Mouse (Mus musculus) left cerebral cortex, postnatal 25 days (tissue): ENCODE measurements around the gene Syne3. TPM values are rescaled to one million over a fixed set of nuclear protein-coding genes. Genes with fewer than 3 reads are reported as not detected.

ENCODE experiments used
- DNase-seq, 2 experiments: peaks; one replicate each; pipeline ENCODE4 v3.0.0; 2022; ENCODE audit warnings: low spot score in 2 of 2, mixed read lengths in 1 of 2
- intact Hi-C: fragments of 180-260 bp; cut with DNase I; formaldehyde crosslinking; loops from one replicate; pipeline ENCODE4 v1.15.1; 2025
- total RNA-seq, 2 experiments: library from RNA; stranded (reverse); gene quantifications; 2 replicates each; pipeline ENCODE4 v1.2.3; 2021

Syne3 gene
- total RNA-seq, 2 experiments from 2014 or later = 0.98 to 1.3 TPM

DNA sequence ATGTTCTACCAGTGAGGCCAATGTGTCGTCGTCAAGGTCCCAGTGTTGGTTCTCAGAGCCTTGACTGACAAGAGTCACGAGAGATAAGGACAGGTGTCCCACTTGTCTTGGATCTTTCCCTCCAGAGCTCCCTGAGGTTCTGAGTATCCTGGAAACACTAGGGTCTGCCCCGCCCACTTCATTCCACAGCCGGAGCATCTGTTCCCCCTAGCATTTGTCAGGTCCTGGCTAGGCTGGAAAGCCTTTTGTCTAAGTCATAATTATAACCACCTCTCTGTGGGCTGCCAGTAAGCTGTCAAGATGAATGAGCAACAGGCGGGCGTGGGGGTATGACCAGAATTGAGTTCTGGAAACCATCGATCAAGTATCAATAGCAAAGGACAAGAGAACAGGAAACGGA is 6.5 kb downstream of the Syne3 start:
- intact Hi-C loops = no loop called here
- no peak for DNase-seq

DNA sequence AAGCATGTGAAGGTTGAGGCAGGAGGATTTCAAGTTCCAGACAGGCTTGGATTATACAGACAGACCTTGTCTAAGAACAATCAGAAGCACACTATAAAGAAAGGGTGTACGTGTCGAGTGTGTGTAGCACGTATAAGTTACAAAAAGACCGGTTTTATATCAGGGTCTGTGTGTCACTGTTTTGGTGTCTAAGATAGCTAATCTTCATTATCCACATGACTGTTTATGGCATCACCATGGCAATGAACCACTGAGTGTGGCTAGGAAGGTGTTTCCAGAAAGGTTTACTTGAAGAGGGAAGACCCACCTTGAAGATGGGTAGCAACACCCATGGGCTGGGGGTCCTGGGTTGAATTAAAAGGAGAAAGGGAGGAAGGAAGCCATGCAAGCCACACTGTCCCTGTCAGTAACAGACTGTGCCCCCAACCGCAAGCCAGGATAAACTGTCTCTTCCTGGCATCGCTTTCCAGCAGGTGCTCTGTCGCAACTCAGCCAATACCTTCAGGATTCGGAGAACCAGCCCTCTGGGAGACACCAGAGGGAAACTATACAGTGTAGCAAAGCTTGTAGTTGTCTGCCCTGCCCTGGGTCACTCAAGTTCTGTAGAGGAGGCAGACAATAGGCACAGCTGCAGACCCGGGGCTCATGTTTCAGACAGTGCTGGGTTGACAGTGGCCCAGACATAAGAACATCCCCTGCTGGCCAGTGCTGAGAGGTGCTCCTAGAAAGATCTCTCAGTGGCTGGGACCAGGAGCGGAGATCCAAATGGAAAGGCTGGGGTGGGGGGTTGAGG is 7.1 kb downstream of the Syne3 start:
- DNase-seq = no peak
- intact Hi-C loops = no loop called here

DNA sequence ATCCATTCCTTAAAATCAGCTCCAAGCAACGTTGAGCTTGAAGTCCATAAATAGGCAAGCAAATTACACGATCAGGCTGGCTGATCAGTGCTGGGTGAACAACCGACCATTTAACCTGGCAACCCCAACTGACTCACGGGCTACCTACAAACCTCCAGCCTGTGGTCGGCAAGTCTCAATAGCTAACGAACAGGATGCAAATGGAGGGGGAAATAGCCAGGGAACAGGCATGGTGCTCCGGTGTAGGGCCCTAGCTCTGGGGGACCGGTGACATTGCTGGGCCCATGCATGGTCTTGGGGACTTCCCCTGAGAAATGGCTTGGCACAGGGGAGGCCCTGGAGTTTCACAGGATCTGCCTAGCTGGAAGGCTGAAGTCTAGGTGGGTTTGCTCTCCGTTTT is 8.3 kb downstream of the Syne3 start:
- DNase-seq = no peak
- intact Hi-C loops = no loop called here

DNA sequence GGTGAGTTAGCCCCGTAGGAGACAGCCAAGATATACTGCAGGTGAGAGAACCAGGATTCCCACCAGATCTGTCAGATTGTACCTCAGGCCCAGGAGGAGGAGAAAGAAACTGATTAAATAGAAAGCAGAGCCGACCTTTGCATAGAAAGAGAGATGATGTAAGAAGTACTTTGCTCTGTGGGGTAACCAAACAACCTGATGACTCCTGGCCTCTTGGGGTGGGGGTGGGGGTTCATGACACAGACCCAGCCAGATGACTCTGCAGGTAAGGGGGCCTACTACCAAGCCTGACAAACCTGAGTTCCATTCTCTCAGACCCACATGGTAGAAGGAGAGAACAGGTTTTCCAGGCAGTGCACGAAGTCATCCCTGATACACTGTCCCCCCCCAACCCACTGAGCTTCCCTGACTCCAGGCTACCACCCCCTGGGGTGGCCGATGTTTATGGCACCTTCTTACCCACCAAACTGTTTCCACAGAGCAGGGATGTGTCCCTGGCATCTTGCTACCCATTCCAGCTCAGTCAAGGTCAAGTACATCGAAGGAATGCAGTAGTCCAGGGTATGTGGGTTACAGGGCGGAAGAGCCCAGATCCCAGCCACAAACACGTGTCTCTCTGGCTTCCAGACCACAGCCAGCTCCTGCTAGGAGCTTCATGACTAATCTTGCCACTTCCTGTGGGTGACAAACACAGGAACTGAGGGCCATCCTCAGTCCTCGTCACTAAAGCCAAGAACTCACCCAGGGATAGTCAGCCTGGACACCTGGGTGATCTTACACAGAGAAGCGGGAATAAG is 8.9 kb downstream of the Syne3 start:
- no peak for DNase-seq
- intact Hi-C loops = no loop called here

DNA sequence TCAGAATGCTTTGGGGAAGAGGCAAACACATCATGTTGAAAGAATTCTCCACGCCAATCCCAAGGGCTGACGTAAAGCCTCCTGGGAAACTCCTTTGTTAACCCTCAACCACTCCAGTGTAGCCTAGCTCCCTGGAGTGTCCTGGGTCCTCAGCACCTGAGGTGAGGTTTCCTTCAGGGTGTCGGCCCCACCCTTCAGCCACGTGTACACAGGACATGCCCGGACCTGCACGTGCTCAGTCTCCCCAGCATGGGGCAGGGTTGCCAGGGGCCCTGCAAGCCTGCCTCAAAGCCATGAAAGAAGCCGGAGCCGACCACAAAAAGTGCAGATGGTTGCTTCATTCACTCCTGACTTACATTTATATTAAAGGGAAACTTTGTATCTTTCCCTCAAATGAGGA is 10.4 kb downstream of the Syne3 start:
- intact Hi-C loops = no loop called here
- no peak for DNase-seq

DNA sequence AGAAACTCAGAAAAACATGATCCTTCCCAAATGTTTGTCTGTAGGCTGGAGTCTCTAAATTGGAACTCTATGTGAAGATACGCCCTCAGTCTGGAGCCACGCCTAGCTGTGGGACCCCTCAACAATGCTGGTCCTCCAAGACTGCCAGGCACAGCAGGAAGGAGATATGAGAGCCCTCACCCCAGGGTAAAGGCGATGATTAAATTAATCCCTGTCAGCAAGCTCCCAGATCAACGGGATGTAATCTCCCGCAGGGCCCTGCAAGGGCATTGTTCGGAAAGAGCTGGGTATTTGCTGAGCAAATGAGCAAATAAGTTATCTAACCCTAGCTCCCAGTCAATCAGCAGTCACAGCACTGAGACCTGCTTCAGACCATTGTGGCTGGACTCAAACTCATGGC is 11.1 kb downstream of the Syne3 start:
- DNase-seq = no peak
- intact Hi-C loops = no loop called here

DNA sequence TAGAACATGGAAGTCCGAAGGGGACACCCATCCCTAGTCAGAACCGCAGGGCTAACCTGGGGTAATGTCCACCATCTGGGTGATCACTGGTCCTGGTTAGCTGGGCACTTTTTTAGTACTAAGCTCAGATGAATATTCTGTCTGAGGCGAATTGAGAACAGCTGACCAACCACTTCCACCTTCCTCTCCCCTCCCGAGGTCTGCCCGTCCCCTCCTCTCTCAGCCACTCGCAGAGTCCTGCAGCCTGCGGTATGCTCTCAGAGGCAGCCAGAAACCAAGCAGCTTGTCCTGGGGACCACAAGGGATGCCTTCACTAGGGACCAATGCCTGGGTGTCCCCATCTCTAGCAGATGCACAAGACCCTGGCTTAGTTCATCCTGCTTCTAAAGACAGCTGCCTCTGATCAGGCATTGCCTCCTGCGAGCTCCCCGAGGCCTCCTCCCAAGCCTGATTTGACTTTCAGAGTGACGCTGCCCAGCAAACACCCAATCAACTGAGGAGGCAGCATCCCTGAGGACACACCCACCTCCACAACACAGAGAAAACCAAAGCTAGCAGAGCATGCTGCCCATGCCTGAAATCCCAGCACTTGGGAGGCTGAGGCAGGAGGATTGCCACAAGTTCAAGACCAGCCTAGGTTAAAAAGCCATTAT is 11.8 kb downstream of the Syne3 start:
- intact Hi-C loops = no loop called here
- DNase-seq = no peak

DNA sequence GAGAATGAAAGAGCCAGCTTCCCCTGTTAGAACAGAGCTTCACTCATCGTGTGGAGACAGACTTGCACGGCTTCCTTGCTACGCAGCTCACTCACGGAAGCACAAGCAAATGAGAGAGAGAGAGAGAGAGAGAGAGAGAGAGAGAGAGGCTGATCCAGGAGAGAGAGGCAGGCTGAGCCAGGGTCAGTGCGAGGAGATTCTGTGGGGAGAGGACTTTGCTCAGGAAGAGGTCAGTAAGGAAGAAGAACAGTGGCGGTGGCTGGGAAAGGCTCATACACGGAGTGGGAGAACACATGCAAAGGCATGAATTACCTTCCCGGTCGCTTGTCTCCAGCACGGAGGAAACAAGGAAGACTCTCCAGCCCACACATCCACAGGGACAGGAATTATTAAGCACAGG is 12.4 kb downstream of the Syne3 start:
- no peak for DNase-seq
- intact Hi-C loops = no loop called here

DNA sequence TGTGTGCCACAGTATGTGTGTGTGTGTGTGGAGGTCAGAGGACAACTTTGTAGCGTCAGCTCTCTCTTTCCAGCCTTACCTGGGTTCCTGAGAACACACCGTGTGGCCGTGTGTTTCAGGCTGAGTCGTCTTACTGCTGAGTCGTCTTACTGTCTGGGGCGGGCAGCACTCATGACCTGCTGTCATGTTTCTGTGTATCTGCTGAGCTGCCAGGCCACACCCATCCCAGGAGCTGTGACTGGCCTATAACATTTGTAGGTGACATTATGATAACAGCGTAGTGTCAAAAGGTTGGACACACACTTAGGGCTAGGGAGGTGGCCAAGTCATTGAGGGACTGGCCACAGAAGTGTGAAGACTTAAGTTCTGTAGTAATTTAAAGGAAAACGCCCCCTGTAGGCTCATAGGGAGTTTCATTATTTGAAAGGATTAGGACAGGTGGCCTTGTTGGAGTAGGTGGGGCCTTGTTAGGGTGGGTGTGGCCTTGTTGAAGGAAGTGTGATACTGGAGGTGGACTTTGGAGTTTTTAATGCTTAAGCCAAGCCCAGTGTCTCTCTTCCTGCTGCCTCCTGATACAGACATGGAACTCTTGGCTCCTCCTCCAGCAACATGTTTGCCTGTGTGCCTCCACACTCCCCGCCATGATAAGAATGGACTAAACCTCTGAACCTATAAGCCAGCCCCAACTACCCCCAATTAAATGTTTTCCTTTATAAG is 13.4 kb downstream of the Syne3 start:
- intact Hi-C loops = no loop called here
- DNase-seq = no peak

DNA sequence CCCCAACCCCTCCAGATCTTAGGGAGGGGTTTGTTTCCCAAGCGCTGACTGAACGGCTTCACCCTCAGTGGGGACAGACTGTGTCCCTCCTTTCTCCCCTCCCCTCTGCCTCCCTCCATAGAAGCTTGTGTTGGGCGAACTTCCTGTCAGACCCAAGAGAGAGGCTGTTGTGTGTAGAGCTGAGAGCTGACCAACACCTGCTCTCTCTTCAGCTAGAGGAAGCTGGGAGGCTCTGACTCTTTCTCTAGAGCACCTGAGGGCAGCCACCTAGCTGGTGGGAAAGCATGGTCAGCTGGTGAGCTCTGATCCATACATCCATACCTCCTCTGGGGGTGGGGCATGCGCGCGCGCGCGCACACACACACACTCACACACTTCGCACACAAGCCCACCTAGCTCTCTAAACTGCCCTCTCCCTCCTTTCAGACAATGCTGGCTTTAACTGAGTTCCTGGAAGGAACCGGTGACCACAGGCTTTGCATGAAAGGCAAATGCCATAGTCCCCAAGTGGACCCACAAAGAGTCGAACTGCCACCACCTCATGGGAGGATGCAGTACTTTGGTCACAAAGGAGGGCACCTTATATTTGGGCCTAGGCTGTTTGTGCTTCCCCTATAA is 14.2 kb downstream of the Syne3 start:
- intact Hi-C loops = no loop called here
- DNase-seq = no peak

DNA sequence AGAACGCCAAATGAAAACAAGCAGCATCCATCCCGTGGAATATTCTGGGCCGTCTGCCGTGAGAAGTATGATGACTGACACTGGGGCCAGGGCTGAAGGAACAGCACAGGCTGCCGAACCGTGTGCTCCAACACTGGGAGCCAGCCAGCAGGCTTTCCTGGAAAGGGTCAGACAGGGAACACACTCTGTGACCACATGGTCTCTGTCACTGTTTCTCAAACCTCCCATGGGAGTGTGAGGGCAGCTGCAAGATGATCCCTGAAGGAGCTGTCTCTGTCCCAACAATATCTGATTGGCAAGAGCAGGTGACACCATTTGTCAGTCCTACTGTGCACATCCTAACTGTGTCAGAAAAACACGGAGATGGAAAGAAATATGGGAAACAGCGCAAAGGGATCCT is 16.8 kb downstream of the Syne3 start:
- intact Hi-C loops = no loop called here
- DNase-seq = no peak

DNA sequence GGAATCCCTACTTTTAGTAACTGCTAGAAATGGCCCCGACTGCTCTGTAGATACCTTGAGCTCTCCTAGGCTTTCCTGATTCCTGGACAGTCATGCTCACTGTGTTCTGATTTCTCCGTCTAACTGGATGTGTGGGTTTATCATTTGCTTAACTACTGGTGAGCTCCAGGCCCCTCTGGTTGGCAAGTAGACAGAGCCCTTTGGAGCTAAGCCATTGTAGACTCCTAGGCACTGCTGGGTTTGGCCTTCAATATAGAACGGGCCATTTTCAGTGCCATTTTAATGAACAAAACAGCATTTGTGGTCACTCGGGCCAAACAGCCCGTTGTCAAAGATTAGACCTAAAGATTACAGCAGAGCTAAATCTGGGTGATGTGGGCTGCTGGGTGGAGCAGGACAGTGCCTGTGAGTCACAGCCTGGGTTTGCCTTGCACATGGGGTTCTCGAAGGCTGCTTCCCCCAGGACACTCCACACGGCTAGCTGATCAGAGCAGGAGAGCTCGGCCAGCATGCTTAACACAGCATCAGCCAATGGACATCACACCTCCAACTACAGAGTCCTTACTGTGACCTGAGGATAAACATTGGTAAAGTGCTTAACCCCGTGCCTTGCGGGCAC is 17.4 kb downstream of the Syne3 start:
- intact Hi-C loops = no loop called here
- DNase-seq = no peak

DNA sequence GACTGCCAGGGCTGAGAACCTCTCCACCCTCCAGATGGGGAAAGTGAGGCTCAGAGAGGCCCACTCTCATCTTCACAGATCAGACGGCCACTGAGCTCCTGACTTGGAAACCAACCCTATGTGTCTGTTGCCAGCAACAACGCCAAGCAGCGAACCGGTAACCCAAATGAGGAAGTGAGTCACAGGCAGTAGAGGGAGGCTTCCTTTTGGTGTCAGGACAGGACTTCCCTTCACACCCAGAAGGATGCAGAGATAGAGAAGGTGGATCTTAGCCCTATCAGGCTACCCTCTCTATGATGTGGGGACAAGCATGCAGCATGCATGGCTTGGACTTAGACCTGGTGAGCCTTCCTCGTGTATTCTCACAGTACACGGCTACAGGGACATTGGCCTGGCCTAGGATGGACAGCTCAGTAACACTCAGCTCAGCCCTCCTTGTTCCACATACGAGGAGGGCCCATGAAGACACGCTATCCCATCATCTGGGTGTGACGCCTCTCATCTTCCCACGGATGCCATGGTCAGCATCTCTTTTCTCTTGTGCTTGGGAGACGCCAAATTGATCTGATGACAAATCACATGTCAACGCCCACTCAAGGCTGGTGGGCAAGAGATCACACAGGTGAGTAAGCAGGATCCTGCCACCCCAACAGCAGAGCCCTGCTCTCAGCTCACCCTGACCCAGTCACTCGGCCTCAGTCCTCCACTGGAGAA is 18.7 kb downstream of the Syne3 start:
- no peak for DNase-seq
- intact Hi-C loops = no loop called here

DNA sequence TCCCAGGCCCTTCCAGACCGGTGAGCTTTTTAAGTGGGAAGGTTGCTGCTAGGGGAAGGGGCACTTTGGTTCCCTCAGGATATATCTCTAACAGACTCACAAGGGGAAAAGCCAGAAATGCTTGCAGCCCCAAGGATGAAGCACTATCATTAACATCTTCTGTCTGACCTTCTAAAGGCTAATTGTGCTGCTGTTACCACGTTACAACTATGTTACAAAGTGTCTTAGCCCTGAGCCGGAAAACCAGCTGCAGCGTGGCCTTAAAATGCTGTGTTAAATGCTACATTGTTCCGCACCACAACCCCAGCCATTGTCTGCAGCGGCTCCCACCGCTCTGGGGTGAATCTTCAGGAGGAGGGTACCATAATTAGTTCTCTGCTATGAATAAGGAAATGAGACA is 21.7 kb downstream of the Syne3 start:
- no peak for DNase-seq
- intact Hi-C loops = no loop called here

DNA sequence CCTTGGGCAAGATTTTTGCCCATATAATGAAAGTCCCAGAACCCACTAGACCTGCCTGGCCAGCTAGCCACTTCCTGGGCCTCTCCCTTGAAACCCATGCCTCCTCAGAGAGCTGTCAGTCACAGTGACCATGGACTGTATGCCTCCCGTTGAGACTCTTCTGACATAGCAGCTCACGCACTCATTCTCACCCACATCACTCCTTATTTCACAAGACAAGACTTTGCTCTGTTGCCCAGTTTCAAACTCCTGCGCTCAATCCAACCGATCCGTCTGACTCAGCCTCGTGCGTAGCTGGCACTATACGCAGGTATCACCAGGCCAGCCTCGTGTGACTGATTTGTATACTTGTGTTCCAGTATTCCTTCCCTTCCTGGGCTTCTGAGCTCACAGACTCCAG is 22.8 kb downstream of the Syne3 start:
- DNase-seq = no peak
- intact Hi-C loops = no loop called here

DNA sequence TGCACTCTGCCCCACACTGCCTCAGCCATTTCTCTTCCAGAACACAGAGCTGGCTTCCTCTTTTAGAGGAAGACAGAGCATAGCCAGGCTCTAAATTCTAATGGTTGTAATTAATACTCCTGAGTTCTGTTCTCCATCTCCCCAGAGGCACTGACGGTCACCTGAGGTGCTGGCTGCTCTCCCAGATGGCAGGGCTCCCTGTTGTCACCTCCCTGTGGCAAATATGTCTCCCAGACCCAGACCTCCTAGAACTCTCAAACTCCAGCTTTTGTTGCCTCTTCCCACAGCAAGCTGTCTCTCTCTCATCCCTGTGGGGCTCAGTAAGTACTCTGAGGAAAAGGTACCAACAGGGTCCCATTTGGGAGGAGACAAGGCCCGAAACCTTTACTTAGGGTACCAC is 23.6 kb downstream of the Syne3 start:
- intact Hi-C loops = no loop called here
- no peak for DNase-seq

DNA sequence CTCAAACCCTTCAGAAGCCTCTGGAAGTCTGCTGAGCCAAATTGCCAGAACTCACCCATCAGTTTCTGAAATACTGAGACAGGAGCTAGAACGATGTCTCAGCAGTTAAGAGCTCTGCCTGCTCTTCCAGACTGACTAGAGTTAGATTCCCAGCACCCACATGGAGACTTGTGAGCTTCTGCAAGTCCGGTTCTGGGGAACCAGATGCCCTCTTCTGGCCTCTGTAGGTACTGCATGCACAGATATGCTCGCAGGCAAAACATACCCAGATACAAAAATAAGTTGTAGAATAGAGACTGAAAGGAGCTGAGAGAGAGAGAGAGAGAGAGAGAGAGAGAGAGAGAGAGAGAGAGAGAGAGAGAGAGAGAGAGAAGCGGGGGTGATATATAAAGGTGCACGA is 24.5 kb downstream of the Syne3 start:
- intact Hi-C loops = no loop called here
- DNase-seq = no peak

DNA sequence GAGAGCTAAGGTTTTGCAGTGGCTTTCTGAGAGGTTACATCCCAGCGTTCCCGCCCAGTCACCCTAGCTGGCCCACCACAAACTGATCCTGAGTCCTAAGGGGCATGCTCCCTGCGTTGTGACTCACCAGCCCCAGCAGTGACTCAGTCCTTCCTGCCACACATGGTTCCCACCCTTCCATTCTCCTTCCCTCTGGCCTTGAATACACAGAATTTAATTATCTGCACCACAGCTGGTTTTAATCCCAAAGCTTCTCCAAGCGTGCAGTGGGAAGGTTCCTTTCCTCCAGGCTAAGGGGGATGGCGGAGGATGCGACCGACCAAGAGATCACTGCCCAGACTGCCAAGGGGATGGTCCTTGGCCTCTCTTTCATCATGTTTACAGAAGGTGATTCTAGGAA is 26.1 kb downstream of the Syne3 start:
- DNase-seq = no peak
- intact Hi-C loops = no loop called here
